Mouse (Mus musculus) cortical plate, adult 2 months (tissue): Measurements from ENCODE around the gene Pdha1.

Source experiments
- CTCF ChIP-seq: fragments of 200-500 bp; IDR thresholded peaks from 2 replicates; pipeline ENCODE4 v1.5.1; 2011; ENCODE audit warnings: mild to moderate bottlenecking, control low read depth, low read length; ENCODE audit not compliant: insufficient read depth; ENCODE audit errors: extremely low read depth
- POLR2A ChIP-seq: fragments of 200-500 bp; IDR thresholded peaks from 2 replicates; pipeline ENCODE4 v1.6.1; 2011; ENCODE audit warnings: mild to moderate bottlenecking, low read length, control low read depth; ENCODE audit not compliant: insufficient read depth; ENCODE audit errors: extremely low read depth

DNA sequence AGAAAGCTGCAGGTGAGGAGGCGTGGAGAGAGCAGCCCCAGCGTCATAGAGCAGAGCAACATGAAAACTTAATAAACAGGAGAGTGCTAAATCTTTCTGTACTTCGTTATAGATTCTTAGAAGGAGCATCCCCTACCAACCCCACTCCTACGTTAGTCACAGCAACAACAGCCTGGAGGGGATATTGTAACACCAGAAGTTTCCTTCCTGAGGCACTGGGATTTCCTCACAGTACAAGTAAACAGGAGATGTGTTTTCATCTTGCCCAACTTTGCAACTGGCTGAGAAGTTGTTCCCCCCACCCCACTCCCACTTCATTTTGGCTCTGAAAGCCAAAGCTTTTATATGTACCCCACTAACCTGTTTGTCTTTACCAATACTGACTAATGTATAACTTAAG lies 30.4 kb downstream of the Pdha1 start:
- TF ChIP-seq POLR2A, result no peak
- TF ChIP-seq CTCF, result no peak
